Comparison of ENCODE assay signal across 15 mouse cellular contexts in the genomic region with DNA sequence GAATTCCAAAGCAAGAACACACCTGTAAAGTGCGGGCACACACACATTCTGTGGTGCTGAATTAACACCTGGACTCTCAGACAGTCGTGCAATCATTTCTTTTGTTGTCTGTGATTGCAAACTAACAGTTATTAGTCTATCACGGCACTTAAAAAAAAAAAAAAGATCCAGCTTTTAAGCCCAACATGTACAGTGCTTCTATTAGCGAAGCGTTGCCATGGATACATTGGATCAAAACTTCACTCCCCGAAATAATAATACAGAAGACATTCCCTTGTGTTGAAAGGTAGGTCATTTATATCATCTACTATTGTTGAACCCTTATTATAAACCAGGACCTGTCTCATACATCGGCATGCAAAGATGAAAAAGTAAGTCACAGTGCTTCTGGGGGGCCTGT.
"Had no signal": no experiment of that assay in that cellular context is flagged by ENCODE, and none has a peak within 500 bp of the region (broad histone marks: within the 10 kb centered on the region; RNA-seq: fewer than 3 reads in every experiment).

No protein-coding gene starts in this region.

- H3K4me2 ChIP-seq: liver, embryonic 11.5 days; liver, embryonic 15.5 days; neural tube, embryonic 13.5 days had no signal

- H3K9ac ChIP-seq: liver, embryonic 15.5 days; neural tube, embryonic 13.5 days had no signal

- H3K4me3 ChIP-seq: left cerebral cortex, adult 2 months; limb, embryonic 10.5 days; liver, embryonic 15.5 days; neural tube, embryonic 13.5 days had no signal

- H3K27ac ChIP-seq: left cerebral cortex, adult 2 months; limb, embryonic 10.5 days; liver, embryonic 15.5 days; neural tube, embryonic 13.5 days had no signal

- H3K9me3 ChIP-seq: limb, embryonic 10.5 days; liver, embryonic 15.5 days; neural tube, embryonic 13.5 days had no signal

- DNase-seq: kidney, postnatal 10 days; kidney, postnatal 4 days; lung, adult 2 months; lung, postnatal 36 days; retina, postnatal 1 day; right cerebral cortex, postnatal 4 days; spleen, adult 18-20 months; thymus, adult 18-20 months; thymus, postnatal 14 days had no signal

- H3K4me1 ChIP-seq: limb, embryonic 10.5 days; liver, embryonic 15.5 days; neural tube, embryonic 13.5 days had no signal

- H3K36me3 ChIP-seq: limb, embryonic 10.5 days; liver, embryonic 15.5 days; neural tube, embryonic 13.5 days had no signal

- H3K27me3 ChIP-seq: liver, embryonic 15.5 days; neural tube, embryonic 13.5 days had no signal

- ATAC-seq: lung, postnatal 0 days had no signal
